Mouse (Mus musculus): ENCODE measurements around the gene Mid1. TPM values are rescaled to one million over a fixed set of nuclear protein-coding genes. Genes with fewer than 3 reads are reported as not detected.
"Not testable (repeated sequence)": the region's sequence is repeated elsewhere in the genome, so short reads cannot be mapped to it uniquely, and the experiment has no call there.

The Mid1 gene
- polyA plus RNA-seq, 1 experiment from 2014 or later = 16.8 TPM

GRCm38 (mm10) chrX:170017333-170018245 lies 332.6 kb downstream of the Mid1 start:
- H3K4me3 ChIP-seq = peak overlapping the region; percentile 3; the same call in 1 of the 2 replicates
- H3K4me1 ChIP-seq (replicated peaks); H3K27me3 ChIP-seq (ENCODE audit: insufficient read depth, poor library complexity, severe bottlenecking); H3K27ac ChIP-seq: not testable (repeated sequence)
- H3K36me3 ChIP-seq = peaks cover 57% of the 10 kb centered on the region
- WGBS = 61% methylated on average over 27 of the region's 27 CpGs
- DNase-seq (ENCODE audit: low spot score) = peak; percentile 85
- peaks cover 55% of the 10 kb centered on the region for H3K9me3 ChIP-seq

GRCm38 (mm10) chrX:170018571-170019218 lies 333.7 kb downstream of the Mid1 start:
- H3K27ac ChIP-seq; H3K27me3 ChIP-seq (ENCODE audit: insufficient read depth, poor library complexity, severe bottlenecking); H3K4me3 ChIP-seq; H3K4me1 ChIP-seq (replicated peaks): not testable (repeated sequence)
- WGBS = 87% methylated on average over 66 of the region's 66 CpGs
- peaks cover 57% of the 10 kb centered on the region for H3K36me3 ChIP-seq
- H3K9me3 ChIP-seq = peaks cover 55% of the 10 kb centered on the region
- peak; percentile 40 for DNase-seq (ENCODE audit: low spot score)

GRCm38 (mm10) chrX:170019219-170019953 lies 334.4 kb downstream of the Mid1 start:
- DNase-seq (ENCODE audit: low spot score) = peak; percentile 60
- 86% methylated on average over 30 of the region's 30 CpGs for WGBS
- H3K27me3 ChIP-seq (ENCODE audit: insufficient read depth, poor library complexity, severe bottlenecking); H3K4me3 ChIP-seq; H3K4me1 ChIP-seq (replicated peaks); H3K27ac ChIP-seq: not testable (repeated sequence)
- peaks cover 54% of the 10 kb centered on the region for H3K36me3 ChIP-seq
- H3K9me3 ChIP-seq = peaks cover 53% of the 10 kb centered on the region

GRCm38 (mm10) chrX:170019954-170020689 lies 335.1 kb downstream of the Mid1 start:
- DNase-seq (ENCODE audit: low spot score); H3K27me3 ChIP-seq (ENCODE audit: insufficient read depth, poor library complexity, severe bottlenecking); H3K4me1 ChIP-seq (replicated peaks); H3K27ac ChIP-seq; H3K4me3 ChIP-seq: not testable (repeated sequence)
- Histone ChIP-seq H3K36me3 (peaks cover 54% of the 10 kb centered on the region), H3K9me3 (peaks cover 53% of the 10 kb centered on the region)
- WGBS = 57% methylated on average over 14 of the region's 14 CpGs

- DNase-seq (ENCODE audit: low spot score) = peak; percentile 87
- WGBS = 51% methylated on average over 9 of the region's 9 CpGs
- Histone ChIP-seq H3K36me3 (peaks cover 54% of the 10 kb centered on the region), H3K9me3 (peaks cover 53% of the 10 kb centered on the region)
- H3K27me3 ChIP-seq (ENCODE audit: insufficient read depth, poor library complexity, severe bottlenecking); H3K27ac ChIP-seq; H3K4me1 ChIP-seq (replicated peaks); H3K4me3 ChIP-seq: not testable (repeated sequence)
Observed at GRCm38 (mm10) chrX:170020690-170021050, 335.7 kb downstream of the Mid1 start.

- Histone ChIP-seq H3K9me3 (peaks cover 51% of the 10 kb centered on the region), H3K36me3 (peaks cover 50% of the 10 kb centered on the region)
- peak; percentile 33 for DNase-seq (ENCODE audit: low spot score)
- H3K27ac ChIP-seq; H3K27me3 ChIP-seq (ENCODE audit: insufficient read depth, poor library complexity, severe bottlenecking); H3K4me1 ChIP-seq (replicated peaks); H3K4me3 ChIP-seq: not testable (repeated sequence)
- 79% methylated on average over 12 of the region's 12 CpGs for WGBS
Observed at GRCm38 (mm10) chrX:170021205-170021604, 336.2 kb downstream of the Mid1 start.

GRCm38 (mm10) chrX:170021750-170022461 lies 336.9 kb downstream of the Mid1 start:
- H3K9me3 ChIP-seq = peaks cover 47% of the 10 kb centered on the region
- 54% methylated on average over 15 of the region's 15 CpGs for WGBS
- not testable (repeated sequence) for H3K27ac ChIP-seq; H3K4me3 ChIP-seq; H3K4me1 ChIP-seq (replicated peaks); H3K27me3 ChIP-seq (ENCODE audit: insufficient read depth, poor library complexity, severe bottlenecking)
- DNase-seq (ENCODE audit: low spot score) = peak; percentile 77
- peaks cover 45% of the 10 kb centered on the region for H3K36me3 ChIP-seq

Other genes with a start within 250 kb of the Mid1 start
- gene 4933400A11Rik, start 94.4 kb downstream of the Mid1 start, polyA plus RNA-seq (2016; fragmentation: Nextera tagmentation; extraction: Ambion mirVana) = 0.20 TPM in 1 of 2 replicates, not detected in the other